Mouse (Mus musculus): ENCODE results near the gene Mark2. TPM values are rescaled to one million over a fixed set of nuclear protein-coding genes. Genes with fewer than 3 reads are reported as not detected.

The Mark2 gene
- polyA plus RNA-seq, 1 experiment from 2014 or later, result 45.1 TPM

Other genes starting within 250 kb of the Mark2 start
- 4.4 and 5.0 TPM in 2 replicates for gene Flrt1, start 236.1 kb downstream of the Mark2 start, polyA plus RNA-seq (2015; fragmentation: Nextera tagmentation; extraction: Ambion mirVana)
- 206 and 224 TPM in 2 replicates for gene Otub1, start 135.5 kb downstream of the Mark2 start, polyA plus RNA-seq (2015; fragmentation: Nextera tagmentation; extraction: Ambion mirVana)
- 1,089 and 1,191 TPM in 2 replicates for gene Cox8a, start 124.2 kb downstream of the Mark2 start, polyA plus RNA-seq (2015; fragmentation: Nextera tagmentation; extraction: Ambion mirVana)
- gene Naa40, start 100.7 kb downstream of the Mark2 start, polyA plus RNA-seq (2015; fragmentation: Nextera tagmentation; extraction: Ambion mirVana), result 74.6 and 75.3 TPM in 2 replicates
- 15.9 and 16.0 TPM in 2 replicates for gene Rcor2, start 74.5 kb downstream of the Mark2 start, polyA plus RNA-seq (2015; fragmentation: Nextera tagmentation; extraction: Ambion mirVana)
- 31.5 and 33.9 TPM in 2 replicates for gene Spindoc, start 41.1 kb upstream of the Mark2 start, polyA plus RNA-seq (2015; fragmentation: Nextera tagmentation; extraction: Ambion mirVana)
- gene 2700081O15Rik, start 75.8 kb upstream of the Mark2 start, polyA plus RNA-seq (2015; fragmentation: Nextera tagmentation; extraction: Ambion mirVana), result 6.0 and 7.4 TPM in 2 replicates
- 157 TPM in 2 replicates for gene Rtn3, start 141.4 kb upstream of the Mark2 start, polyA plus RNA-seq (2015; fragmentation: Nextera tagmentation; extraction: Ambion mirVana)
- 12.2 and 12.3 TPM in 2 replicates for gene Atl3, start 152.2 kb upstream of the Mark2 start, polyA plus RNA-seq (2015; fragmentation: Nextera tagmentation; extraction: Ambion mirVana)
- 8.8 and 9.2 TPM in 2 replicates for gene Pla2g16, start 215.6 kb upstream of the Mark2 start, polyA plus RNA-seq (2015; fragmentation: Nextera tagmentation; extraction: Ambion mirVana)